Mouse (Mus musculus): ENCODE measurements around the gene Prdm5. TPM values are rescaled to one million over a fixed set of nuclear protein-coding genes. Genes with fewer than 3 reads are reported as not detected.

The Prdm5 gene
- polyA plus RNA-seq, 1 experiment from 2014 or later: 14.1 TPM

DNA sequence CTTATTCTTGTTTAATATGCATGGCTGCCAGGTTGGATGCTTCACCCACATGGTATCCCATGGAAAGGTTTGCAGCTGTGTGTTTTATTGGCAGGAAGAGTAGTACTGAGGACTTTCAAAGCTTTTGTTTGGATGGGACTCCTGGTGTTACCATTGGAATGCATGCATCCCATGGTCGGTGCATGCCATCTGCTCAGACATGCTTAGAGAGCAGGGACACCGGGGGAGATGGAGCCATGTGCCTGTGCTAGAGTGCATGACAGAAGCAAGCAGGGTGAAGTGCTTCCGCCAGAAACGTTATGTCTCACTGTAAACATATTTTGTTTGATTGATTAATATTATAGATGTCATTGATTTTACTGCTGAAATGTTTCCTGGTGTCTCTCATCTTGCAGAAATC, 70.3 kb downstream of the Prdm5 start:
- no peak overlapping the region for H3K4me3 ChIP-seq (replicated peaks; ENCODE audit: low read depth, low read length)
- no peak for DNase-seq (ENCODE audit: low spot score)
- no peaks in the 10 kb centered on the region for H3K27me3 ChIP-seq (ENCODE audit: insufficient read depth, low read length)
- no peaks in the 10 kb centered on the region for H3K9me3 ChIP-seq (replicated peaks; ENCODE audit: low read length)
- ATAC-seq (replicated peaks; ENCODE audit: low FRiP score, low read depth): no peak
- no peak overlapping the region for H3K9ac ChIP-seq (ENCODE audit: low read depth, low read length)
- 58% methylated on average over 4 of the region's 4 CpGs for WGBS
- H3K4me2 ChIP-seq (ENCODE audit: low read length): no peak overlapping the region
- H3K4me1 ChIP-seq (replicated peaks; ENCODE audit: insufficient read depth, low read length): no peaks in the 10 kb centered on the region
- no peak for TF ChIP-seq CTCF (IDR thresholded peaks at IDR 0.05; ENCODE audit: low read depth)
- no peaks in the 10 kb centered on the region for H3K36me3 ChIP-seq (ENCODE audit: insufficient read depth, low read length)
- no peak overlapping the region for H3K27ac ChIP-seq

GRCm38 (mm10) chr6:65849687-65850086, 70.9 kb downstream of the Prdm5 start:
- H3K9me3 ChIP-seq (replicated peaks; ENCODE audit: low read length): no peaks in the 10 kb centered on the region
- no peak for DNase-seq (ENCODE audit: low spot score)
- TF ChIP-seq CTCF (IDR thresholded peaks at IDR 0.05; ENCODE audit: low read depth): no peak
- H3K4me3 ChIP-seq (replicated peaks; ENCODE audit: low read depth, low read length): no peak overlapping the region
- H3K27me3 ChIP-seq (ENCODE audit: insufficient read depth, low read length): no peaks in the 10 kb centered on the region
- no peaks in the 10 kb centered on the region for H3K36me3 ChIP-seq (ENCODE audit: insufficient read depth, low read length)
- ATAC-seq (replicated peaks; ENCODE audit: low FRiP score, low read depth): no peak
- no peaks in the 10 kb centered on the region for H3K4me1 ChIP-seq (replicated peaks; ENCODE audit: insufficient read depth, low read length)
- no peak overlapping the region for H3K27ac ChIP-seq
- no peak overlapping the region for H3K4me2 ChIP-seq (ENCODE audit: low read length)
- 74% methylated on average over 3 of the region's 3 CpGs for WGBS
- H3K9ac ChIP-seq (ENCODE audit: low read depth, low read length): no peak overlapping the region

DNA sequence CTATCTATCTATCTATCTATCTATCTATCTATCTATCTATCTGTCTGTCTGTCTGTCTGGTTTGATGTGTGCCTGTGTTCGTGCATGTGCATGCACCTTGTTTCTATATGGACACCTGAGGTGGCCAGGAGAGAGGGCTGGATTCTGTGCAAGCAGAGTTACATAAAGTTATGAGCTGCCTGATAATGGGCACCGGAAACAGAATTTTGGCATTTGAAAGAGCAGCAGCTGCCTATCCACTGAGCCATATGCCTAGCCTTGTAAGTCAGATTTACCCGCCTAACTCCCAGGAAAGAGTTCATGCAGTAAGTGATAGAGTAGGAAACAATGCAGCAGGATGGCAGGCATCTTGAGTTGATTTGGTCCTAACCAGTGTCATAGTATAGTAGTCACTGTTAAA, 71.4 kb downstream of the Prdm5 start:
- H3K9ac ChIP-seq (ENCODE audit: low read depth, low read length): no peak overlapping the region
- ATAC-seq (replicated peaks; ENCODE audit: low FRiP score, low read depth) (no peak), DNase-seq (ENCODE audit: low spot score) (no peak)
- no peaks in the 10 kb centered on the region for H3K9me3 ChIP-seq (replicated peaks; ENCODE audit: low read length)
- TF ChIP-seq CTCF (IDR thresholded peaks at IDR 0.05; ENCODE audit: low read depth): no peak
- H3K4me3 ChIP-seq (replicated peaks; ENCODE audit: low read depth, low read length): no peak overlapping the region
- H3K27ac ChIP-seq: no peak overlapping the region
- WGBS: 94% methylated on average over 3 of the region's 3 CpGs
- H3K36me3 ChIP-seq (ENCODE audit: insufficient read depth, low read length): no peaks in the 10 kb centered on the region
- no peak overlapping the region for H3K4me2 ChIP-seq (ENCODE audit: low read length)
- no peaks in the 10 kb centered on the region for H3K27me3 ChIP-seq (ENCODE audit: insufficient read depth, low read length)
- no peaks in the 10 kb centered on the region for H3K4me1 ChIP-seq (replicated peaks; ENCODE audit: insufficient read depth, low read length)

DNA sequence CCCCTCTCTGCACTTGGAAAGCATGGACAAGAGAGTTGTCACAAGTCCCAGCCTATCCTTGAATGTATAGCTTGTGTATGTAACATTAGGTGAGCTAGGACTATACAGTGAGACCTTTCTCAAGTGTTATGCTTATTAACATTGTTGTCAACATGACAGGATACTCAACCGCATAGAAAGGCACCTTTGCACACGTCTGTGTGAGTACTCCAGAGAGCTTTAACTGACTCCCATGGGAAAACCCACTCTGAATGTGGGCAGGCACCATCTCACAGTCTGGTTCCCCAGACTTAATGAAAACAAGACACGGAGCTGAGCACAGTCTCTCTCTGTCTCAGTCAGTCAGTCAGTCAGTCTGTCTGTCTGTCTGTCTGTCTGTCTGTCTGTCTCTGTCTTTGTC, 75.2 kb downstream of the Prdm5 start:
- H3K27me3 ChIP-seq (ENCODE audit: insufficient read depth, low read length): no peaks in the 10 kb centered on the region
- no peak overlapping the region for H3K4me2 ChIP-seq (ENCODE audit: low read length)
- H3K4me1 ChIP-seq (replicated peaks; ENCODE audit: insufficient read depth, low read length): no peaks in the 10 kb centered on the region
- WGBS: 73% methylated on average over 3 of the region's 3 CpGs
- no peaks in the 10 kb centered on the region for H3K36me3 ChIP-seq (ENCODE audit: insufficient read depth, low read length)
- TF ChIP-seq CTCF (IDR thresholded peaks at IDR 0.05; ENCODE audit: low read depth): no peak
- H3K27ac ChIP-seq: no peak overlapping the region
- no peak overlapping the region for H3K4me3 ChIP-seq (replicated peaks; ENCODE audit: low read depth, low read length)
- H3K9ac ChIP-seq (ENCODE audit: low read depth, low read length): no peak overlapping the region
- DNase-seq (ENCODE audit: low spot score) (no peak), ATAC-seq (replicated peaks; ENCODE audit: low FRiP score, low read depth) (no peak)
- no peaks in the 10 kb centered on the region for H3K9me3 ChIP-seq (replicated peaks; ENCODE audit: low read length)

GRCm38 (mm10) chr6:65854585-65854984, 75.8 kb downstream of the Prdm5 start:
- 87% methylated on average over 4 of the region's 4 CpGs for WGBS
- no peak overlapping the region for H3K9ac ChIP-seq (ENCODE audit: low read depth, low read length)
- H3K9me3 ChIP-seq (replicated peaks; ENCODE audit: low read length): no peaks in the 10 kb centered on the region
- ATAC-seq (replicated peaks; ENCODE audit: low FRiP score, low read depth): no peak
- no peak overlapping the region for H3K4me3 ChIP-seq (replicated peaks; ENCODE audit: low read depth, low read length)
- no peak overlapping the region for H3K27ac ChIP-seq
- H3K27me3 ChIP-seq (ENCODE audit: insufficient read depth, low read length): no peaks in the 10 kb centered on the region
- DNase-seq (ENCODE audit: low spot score): no peak
- H3K36me3 ChIP-seq (ENCODE audit: insufficient read depth, low read length): no peaks in the 10 kb centered on the region
- TF ChIP-seq CTCF (IDR thresholded peaks at IDR 0.05; ENCODE audit: low read depth): no peak
- no peak overlapping the region for H3K4me2 ChIP-seq (ENCODE audit: low read length)
- H3K4me1 ChIP-seq (replicated peaks; ENCODE audit: insufficient read depth, low read length): no peaks in the 10 kb centered on the region

DNA sequence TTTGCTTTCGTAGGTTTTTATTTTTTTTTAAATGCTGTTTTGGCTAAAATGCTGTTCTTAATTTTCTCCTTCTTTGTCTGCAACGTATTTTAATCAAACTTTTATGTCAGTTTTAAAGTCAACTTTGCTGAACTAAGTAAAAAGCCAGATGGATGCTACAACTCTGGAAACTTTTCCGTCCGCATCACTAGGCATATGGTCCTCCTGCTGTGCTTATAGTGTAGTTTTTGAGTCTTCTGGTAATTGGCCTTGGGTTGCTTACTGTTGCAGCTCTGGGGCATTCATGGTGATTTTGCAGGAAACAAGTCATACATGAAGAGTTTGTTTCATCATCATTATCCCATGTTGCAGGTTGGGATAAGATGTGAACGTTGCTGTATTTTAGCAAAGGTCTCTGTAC, 81.8 kb downstream of the Prdm5 start:
- Histone ChIP-seq H3K36me3 (ENCODE audit: insufficient read depth, low read length) (no peaks in the 10 kb centered on the region; the same call in 1 of the 2 replicates), H3K27me3 (ENCODE audit: insufficient read depth, low read length) (no peaks in the 10 kb centered on the region), H3K4me2 (ENCODE audit: low read length) (no peak overlapping the region), H3K9me3 (replicated peaks; ENCODE audit: low read length) (no peaks in the 10 kb centered on the region), H3K27ac (no peak overlapping the region), H3K9ac (ENCODE audit: low read depth, low read length) (no peak overlapping the region), H3K4me3 (replicated peaks; ENCODE audit: low read depth, low read length) (no peak overlapping the region), H3K4me1 (replicated peaks; ENCODE audit: insufficient read depth, low read length) (no peaks in the 10 kb centered on the region)
- ATAC-seq (replicated peaks; ENCODE audit: low FRiP score, low read depth) (no peak), DNase-seq (ENCODE audit: low spot score) (no peak)
- WGBS: 92% methylated on average over 5 of the region's 5 CpGs
- no peak for TF ChIP-seq CTCF (IDR thresholded peaks at IDR 0.05; ENCODE audit: low read depth)

DNA sequence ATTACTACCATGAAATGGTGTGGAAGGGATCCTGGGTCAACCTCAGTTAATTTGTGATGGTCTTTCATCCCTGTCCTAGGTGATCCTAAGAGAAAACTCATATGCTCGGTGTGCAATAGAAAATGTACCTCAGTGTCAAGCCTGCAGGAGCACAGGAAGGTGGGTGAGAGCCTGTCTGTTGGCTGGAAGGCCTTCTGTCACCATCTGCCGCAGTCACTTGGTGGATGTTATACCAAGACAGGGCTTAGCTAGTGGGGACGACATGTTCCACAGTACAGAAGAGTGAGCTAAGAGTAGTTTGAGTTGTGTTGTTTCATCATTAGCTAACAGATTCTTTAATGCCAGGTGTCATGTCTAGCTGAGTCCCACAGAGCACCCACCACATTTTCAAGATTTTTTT, 84.0 kb downstream of the Prdm5 start:
- TF ChIP-seq CTCF (IDR thresholded peaks at IDR 0.05; ENCODE audit: low read depth): no peak
- Histone ChIP-seq H3K9me3 (replicated peaks; ENCODE audit: low read length) (no peaks in the 10 kb centered on the region), H3K4me2 (ENCODE audit: low read length) (no peak overlapping the region), H3K4me1 (replicated peaks; ENCODE audit: insufficient read depth, low read length) (no peaks in the 10 kb centered on the region), H3K4me3 (replicated peaks; ENCODE audit: low read depth, low read length) (no peak overlapping the region), H3K36me3 (ENCODE audit: insufficient read depth, low read length) (no peaks in the 10 kb centered on the region; the same call in 1 of the 2 replicates), H3K27me3 (ENCODE audit: insufficient read depth, low read length) (no peaks in the 10 kb centered on the region), H3K9ac (ENCODE audit: low read depth, low read length) (no peak overlapping the region), H3K27ac (no peak overlapping the region)
- no peak for ATAC-seq (replicated peaks; ENCODE audit: low FRiP score, low read depth)
- 90% methylated on average over 3 of the region's 3 CpGs for WGBS
- DNase-seq (ENCODE audit: low spot score): no peak

Measured in kidney, postnatal 0 days (tissue).